Mouse (Mus musculus) stomach, postnatal 0 days (tissue): ENCODE measurements around the gene Arpp21.

Source experiments
- CTCF ChIP-seq: IDR thresholded peaks from 2 replicates; pipeline ENCODE4 v1.5.1; 2016; ENCODE audit warnings: antibody characterized with exemption, low read depth, mild to moderate bottlenecking, moderate library complexity
- EP300 ChIP-seq: optimal IDR thresholded peaks from 2 replicates; pipeline ENCODE3; 2016; ENCODE audit warnings: antibody characterized with exemption

DNA sequence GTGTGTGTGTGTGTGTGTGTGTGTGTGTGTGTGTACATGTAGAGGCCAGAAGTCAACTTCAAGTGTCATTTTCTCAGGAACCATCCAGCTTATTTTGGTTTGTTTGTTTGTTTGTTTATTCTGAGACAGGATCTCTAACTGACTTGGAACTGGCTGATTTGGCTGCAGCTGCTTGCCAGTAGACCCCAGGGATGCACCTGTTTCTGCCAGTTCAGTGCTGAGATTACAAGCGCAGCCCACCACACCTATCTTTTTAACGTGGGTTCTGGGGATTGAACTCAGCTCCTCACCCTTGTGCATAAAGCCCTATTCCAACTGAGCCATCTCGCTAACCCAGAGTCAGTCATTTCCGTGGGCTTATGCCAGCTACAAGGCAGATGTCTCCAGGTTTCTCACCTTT, 111.6 kb downstream of the Arpp21 start:
- TF ChIP-seq CTCF: no peak
- TF ChIP-seq EP300: no peak
